Mouse (Mus musculus) heart, postnatal 4 days (tissue): ENCODE results near the gene Foxc1. TPM values are rescaled to one million over a fixed set of nuclear protein-coding genes. Genes with fewer than 3 reads are reported as not detected.

ENCODE experiments used
- DNase-seq: peaks from one replicate; pipeline ENCODE4 v3.0.0; 2021
- total RNA-seq, 2 experiments: library from RNA; stranded (reverse); gene quantifications; 2 replicates each; pipeline ENCODE4 v1.2.3; 2021

Gene Foxc1
- total RNA-seq, 2 experiments from 2014 or later: 8.7 to 10.1 TPM

- no peak for DNase-seq
Measured at GRCm38 (mm10) chr13:31849258-31849971, 43.0 kb downstream of the Foxc1 start.

GRCm38 (mm10) chr13:31853564-31853963 is 47.1 kb downstream of the Foxc1 start:
- no peak for DNase-seq

DNA sequence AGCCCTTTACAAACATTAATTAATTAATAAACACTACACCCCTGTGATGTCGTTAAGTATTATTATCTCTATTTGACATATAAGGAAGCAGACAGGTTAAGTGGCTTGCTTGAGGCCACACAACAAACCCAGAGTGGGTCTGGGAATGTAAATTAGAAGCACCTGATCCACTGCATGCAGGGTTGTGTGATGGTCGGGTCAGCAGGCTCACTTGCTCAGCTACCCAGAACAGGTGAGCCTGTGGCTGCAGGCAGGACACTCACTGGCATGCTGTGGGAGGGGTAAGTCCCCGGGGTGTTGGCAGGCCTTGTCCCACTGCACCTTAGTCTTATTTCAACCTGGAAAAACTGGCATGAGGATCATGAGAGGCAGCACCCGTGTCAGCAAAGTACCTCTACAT is 47.6 kb downstream of the Foxc1 start:
- no peak for DNase-seq

DNA sequence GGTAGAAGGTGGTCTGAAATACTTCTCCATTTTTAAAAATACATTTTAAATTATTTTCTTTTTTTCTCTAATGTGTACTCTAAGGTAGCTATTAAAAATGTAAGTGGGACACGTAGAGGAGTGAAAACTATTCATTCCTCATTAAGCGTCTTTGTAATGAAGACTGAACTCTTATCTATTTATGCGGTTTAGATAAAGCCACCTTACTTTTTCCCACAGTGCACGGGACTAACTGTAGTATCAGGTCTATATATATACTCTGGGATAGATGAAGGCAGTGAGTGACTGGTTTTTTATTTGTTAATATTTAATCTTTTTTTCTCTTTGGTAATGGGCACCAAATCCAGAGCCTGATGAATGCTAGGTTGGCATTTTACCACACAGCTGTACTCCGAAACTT is 53.8 kb downstream of the Foxc1 start:
- DNase-seq: no peak

Other genes with a start within 250 kb of the Foxc1 start
- gene A530084C06Rik, start 247.3 kb upstream of the Foxc1 start, total RNA-seq: not detected
- not detected for gene Foxf2, start 180.8 kb upstream of the Foxc1 start, total RNA-seq